Mouse (Mus musculus) embryonic facial prominence, embryonic 10.5 days (tissue): Measurements from ENCODE around the gene 1700067K01Rik. TPM values are rescaled to one million over a fixed set of nuclear protein-coding genes. Genes with fewer than 3 reads are reported as not detected.

Experiments used
- DNase-seq: peaks from one replicate; pipeline ENCODE4 v3.0.0-alpha.2; 2017; ENCODE audit warnings: low spot score
- H3K27ac ChIP-seq: fragments of 300-500 bp; sonication (generic); replicated peaks from 2 replicates; pipeline ENCODE4 v1.5.1; 2016; ENCODE audit warnings: mild to moderate bottlenecking
- H3K27me3 ChIP-seq: fragments of 300-500 bp; sonication (generic); replicated peaks from 2 replicates; pipeline ENCODE4 v1.6.1; 2016; ENCODE audit warnings: low read depth, mild to moderate bottlenecking; ENCODE audit not compliant: poor library complexity, severe bottlenecking
- H3K36me3 ChIP-seq: fragments of 300-500 bp; sonication (generic); replicated peaks from 2 replicates; pipeline ENCODE4 v1.6.1; 2016; ENCODE audit warnings: mild to moderate bottlenecking, moderate library complexity
- H3K4me1 ChIP-seq: fragments of 300-500 bp; sonication (generic); 2 replicates; pipeline ENCODE4 v1.6.1; 2016
- H3K4me3 ChIP-seq: fragments of 300-500 bp; sonication (generic); 2 replicates; pipeline ENCODE4 v1.5.1; 2016; ENCODE audit warnings: mild to moderate bottlenecking, moderate library complexity
- H3K9me3 ChIP-seq: fragments of 300-500 bp; sonication (generic); 2 replicates; pipeline ENCODE4 v1.6.1; 2016; ENCODE audit warnings: mild to moderate bottlenecking
- WGBS: fragments of 180-500 bp; shearing (Covaris S2); methylation state at CpG from one replicate; pipeline ENCODE4 v1.1.7; 2016; 5-methylcytosine and 5-hydroxymethylcytosine counted together
- polyA plus RNA-seq: library from polyadenylated mRNA; unstranded; fragments of >200 nt; fragmentation: Nextera tagmentation; extraction: Ambion mirVana; gene quantifications from 2 replicates; pipeline ENCODE4 v1.2.1, GENCODE M21; 2016

1700067K01Rik gene
- polyA plus RNA-seq, 1 experiment from 2014 or later = 1.0 TPM

- H3K4me1 ChIP-seq = peaks cover 53% of the 10 kb centered on the region
- peak; percentile 47 for DNase-seq
- H3K36me3 ChIP-seq = peaks cover 1% of the 10 kb centered on the region; the same call in 1 of the 2 replicates
- peaks cover 43% of the 10 kb centered on the region for H3K27me3 ChIP-seq
- no peaks in the 10 kb centered on the region for H3K9me3 ChIP-seq
- WGBS = 24% methylated on average over 7 of the region's 7 CpGs
- no peak overlapping the region for H3K4me3 ChIP-seq
- no peak overlapping the region for H3K27ac ChIP-seq
Observed at GRCm38 (mm10) chr8:84008362-84008761, 7.1 kb downstream of the 1700067K01Rik start.

- Histone ChIP-seq H3K27ac (no peak overlapping the region), H3K27me3 (peaks cover 53% of the 10 kb centered on the region), H3K36me3 (no peaks in the 10 kb centered on the region), H3K4me1 (peaks cover 40% of the 10 kb centered on the region), H3K4me3 (peak overlapping the region; percentile 67), H3K9me3 (no peaks in the 10 kb centered on the region)
- WGBS = 3% methylated on average over 11 of the region's 11 CpGs
- peak; percentile 91 for DNase-seq
Observed at GRCm38 (mm10) chr8:84009876-84010275, 8.6 kb downstream of the 1700067K01Rik start.

DNA sequence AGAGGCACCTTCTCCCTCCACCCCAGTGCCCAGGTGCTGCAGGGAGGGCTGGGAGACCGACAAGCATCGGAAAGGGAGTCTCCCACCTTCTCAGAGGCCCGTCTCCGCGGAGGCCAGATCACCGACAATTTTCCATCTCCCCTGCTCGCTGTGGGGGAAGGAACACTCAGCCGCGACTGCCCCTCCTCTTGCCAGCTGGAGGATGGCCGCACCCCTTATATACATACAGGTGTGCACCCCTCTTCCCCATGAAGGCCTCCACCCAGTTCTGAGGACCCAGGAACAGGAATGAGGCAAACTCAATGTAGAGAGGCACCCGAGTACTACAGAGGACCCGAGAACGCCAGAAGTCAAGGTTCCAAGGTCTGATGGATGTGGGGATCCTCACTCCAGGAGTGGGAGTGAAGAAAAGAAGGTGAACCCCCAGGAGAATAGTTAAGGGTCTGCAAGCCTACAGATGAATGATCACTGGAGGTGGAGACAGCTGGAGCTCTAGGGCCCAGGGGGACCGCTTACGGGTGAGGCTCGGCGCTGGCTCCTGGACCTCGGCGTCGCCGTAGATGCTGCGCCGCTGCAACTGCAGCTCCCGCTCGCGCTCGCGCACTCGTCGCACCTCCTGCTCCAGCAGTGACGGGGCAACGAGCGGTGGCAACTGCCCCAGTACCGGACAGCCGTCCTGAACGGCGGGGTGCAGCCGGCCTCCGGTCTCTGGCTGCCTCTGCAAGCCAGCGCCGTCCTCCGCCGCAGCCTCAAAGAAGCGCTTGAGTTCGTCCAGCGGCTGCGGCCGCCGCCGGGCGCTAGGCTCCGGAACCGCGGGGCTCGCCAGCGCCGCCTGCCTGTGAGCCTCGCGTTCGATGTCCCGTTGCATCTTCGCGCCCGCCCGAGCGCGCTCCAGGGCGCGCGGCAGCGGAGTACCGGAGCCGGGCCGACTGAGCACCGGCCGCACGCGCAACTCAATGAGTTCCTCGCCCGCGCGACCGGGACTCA, 9.6 kb downstream of the 1700067K01Rik start:
- Histone ChIP-seq H3K36me3 (no peaks in the 10 kb centered on the region), H3K27me3 (peaks cover 58% of the 10 kb centered on the region), H3K4me3 (peak overlapping the region; percentile 67), H3K4me1 (peaks cover 36% of the 10 kb centered on the region), H3K27ac (peak overlapping the region; percentile 52), H3K9me3 (peaks cover 2% of the 10 kb centered on the region; the same call in 1 of the 2 replicates)
- WGBS = 2% methylated on average over 83 of the region's 83 CpGs
- DNase-seq = peak; percentile 83

GRCm38 (mm10) chr8:84011705-84012498, 10.6 kb downstream of the 1700067K01Rik start, which contains the start of gene 2210011C24Rik:
Gene 2210011C24Rik (minus strand): TSS chr8:84012171.
- peak; percentile 57 for DNase-seq
- Histone ChIP-seq H3K9me3 (peaks cover 4% of the 10 kb centered on the region; the same call in 1 of the 2 replicates), H3K4me1 (peaks cover 36% of the 10 kb centered on the region), H3K27me3 (peaks cover 58% of the 10 kb centered on the region), H3K36me3 (no peaks in the 10 kb centered on the region), H3K4me3 (peak within 1 kb of the TSS; percentile 67), H3K27ac (peak within 1 kb of the TSS; percentile 52)
- WGBS = under 1% methylated on average over 45 of the region's 45 CpGs

DNA sequence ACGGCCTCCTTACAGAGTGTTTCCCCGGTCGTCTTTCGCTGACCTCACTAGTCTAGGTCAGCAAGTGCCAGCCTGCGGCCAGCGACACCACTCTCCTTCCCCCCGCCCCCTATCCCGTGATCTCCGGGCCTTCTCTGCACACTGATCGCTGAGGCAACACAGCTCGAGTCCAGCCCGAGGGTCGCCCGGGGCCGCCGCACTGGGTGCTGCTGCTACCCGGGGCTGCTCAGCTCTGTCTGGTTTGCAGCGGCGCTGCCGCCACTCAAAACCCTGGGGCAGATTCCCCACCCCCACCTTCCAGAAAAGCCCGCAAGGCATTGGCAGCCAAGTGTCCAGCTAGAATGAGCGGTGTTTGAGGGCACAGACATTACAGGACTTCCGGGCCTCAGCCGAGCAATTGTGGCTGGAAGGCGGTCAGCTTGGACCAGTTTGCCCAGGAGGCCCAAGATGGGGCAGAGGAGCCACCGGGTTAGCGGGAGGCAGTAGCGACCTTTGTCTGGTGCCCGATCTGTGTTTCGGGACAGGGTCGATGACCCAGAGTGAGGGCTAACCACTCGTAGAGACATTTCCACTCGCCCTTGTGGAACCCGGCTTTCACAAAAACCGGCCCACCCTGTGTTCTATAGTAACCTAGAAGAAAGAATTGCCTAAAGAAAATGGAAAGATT, 11.3 kb downstream of the 1700067K01Rik start:
- Histone ChIP-seq H3K27me3 (peaks cover 62% of the 10 kb centered on the region), H3K4me3 (peak overlapping the region; percentile 67), H3K27ac (0 out of 2 replicates have a peak overlapping the region, but pooled peaks have one; percentile 20), H3K4me1 (peaks cover 36% of the 10 kb centered on the region), H3K36me3 (no peaks in the 10 kb centered on the region), H3K9me3 (peaks cover 4% of the 10 kb centered on the region; the same call in 1 of the 2 replicates)
- 5% methylated on average over 35 of the region's 35 CpGs for WGBS
- peak; percentile 60 for DNase-seq

GRCm38 (mm10) chr8:84015833-84016232, 14.5 kb downstream of the 1700067K01Rik start:
- H3K4me1 ChIP-seq = peaks cover 23% of the 10 kb centered on the region
- no peaks in the 10 kb centered on the region for H3K36me3 ChIP-seq
- H3K27me3 ChIP-seq = peaks cover 70% of the 10 kb centered on the region
- H3K4me3 ChIP-seq = no peak overlapping the region
- peaks cover 4% of the 10 kb centered on the region; the same call in 1 of the 2 replicates for H3K9me3 ChIP-seq
- no peak overlapping the region for H3K27ac ChIP-seq
- DNase-seq = no peak
- WGBS = 94% methylated on average over 5 of the region's 5 CpGs

DNA sequence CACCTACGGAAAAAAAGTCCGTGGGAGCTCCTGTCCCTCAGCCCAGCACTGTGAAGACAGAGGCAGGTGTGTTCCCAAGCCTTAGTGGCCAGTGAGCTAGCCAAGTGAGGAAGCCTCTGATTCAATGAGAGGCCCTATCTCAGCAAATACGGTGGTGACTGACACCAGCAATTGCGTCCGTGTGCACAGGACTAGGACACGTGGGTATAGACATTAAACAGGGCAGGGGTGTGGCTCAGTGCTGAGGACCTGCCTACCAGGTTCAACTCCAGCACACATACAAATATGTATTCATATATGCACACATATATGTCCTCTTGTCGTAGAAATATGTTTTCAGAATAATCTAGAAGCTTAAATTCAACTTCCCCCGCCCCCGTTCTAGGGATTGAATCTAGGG, 18.4 kb downstream of the 1700067K01Rik start:
- H3K27ac ChIP-seq = no peak overlapping the region
- H3K4me1 ChIP-seq = peaks cover 34% of the 10 kb centered on the region
- H3K36me3 ChIP-seq = no peaks in the 10 kb centered on the region
- DNase-seq = no peak
- no peak overlapping the region for H3K4me3 ChIP-seq
- H3K27me3 ChIP-seq = peaks cover 57% of the 10 kb centered on the region
- H3K9me3 ChIP-seq = peaks cover 4% of the 10 kb centered on the region; the same call in 1 of the 2 replicates
- WGBS = 89% methylated on average over 9 of the region's 9 CpGs

- Histone ChIP-seq H3K9me3 (peaks cover under 1% of the 10 kb centered on the region; the same call in 1 of the 2 replicates), H3K4me1 (peaks cover 43% of the 10 kb centered on the region), H3K36me3 (no peaks in the 10 kb centered on the region), H3K27me3 (peaks cover 65% of the 10 kb centered on the region), H3K4me3 (peak within 1 kb of the TSS; percentile 40), H3K27ac (peak within 1 kb of the TSS; percentile 61)
- DNase-seq = peak; percentile 62
- 9% methylated on average over 18 of the region's 18 CpGs for WGBS
Observed at GRCm38 (mm10) chr8:84021096-84021495, 19.8 kb downstream of the 1700067K01Rik start, which contains the start of gene Palm3. Gene Palm3 (plus strand): TSS chr8:84021471.

- 51% methylated on average over 12 of the region's 12 CpGs for WGBS
- H3K27ac ChIP-seq = peak overlapping the region; percentile 61
- peaks cover 47% of the 10 kb centered on the region for H3K4me1 ChIP-seq
- peaks cover 70% of the 10 kb centered on the region for H3K27me3 ChIP-seq
- H3K4me3 ChIP-seq = peak overlapping the region; percentile 40
- no peaks in the 10 kb centered on the region for H3K36me3 ChIP-seq
- no peaks in the 10 kb centered on the region for H3K9me3 ChIP-seq
- DNase-seq = no peak
Observed at GRCm38 (mm10) chr8:84021569-84021968, 20.3 kb downstream of the 1700067K01Rik start.

DNA sequence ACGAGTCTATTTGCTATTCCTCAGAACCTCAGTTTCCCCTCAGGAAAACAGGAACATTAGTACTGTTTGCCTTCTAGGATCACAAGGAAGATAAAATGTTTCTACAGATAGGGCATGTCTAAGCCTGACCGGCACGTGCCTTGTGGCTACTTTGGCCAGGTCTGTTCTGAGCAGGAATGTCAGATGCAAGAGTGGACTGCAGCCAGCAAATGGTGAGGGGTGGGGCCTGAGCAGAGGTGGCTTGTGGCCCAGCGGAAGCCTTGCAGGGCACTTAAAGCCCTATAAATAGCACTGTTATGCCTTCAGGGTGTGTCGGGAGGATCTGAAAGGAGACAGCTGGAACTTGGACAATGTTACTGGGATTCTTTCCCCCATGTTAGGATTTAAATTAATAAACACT, 21.8 kb downstream of the 1700067K01Rik start:
- DNase-seq = no peak
- Histone ChIP-seq H3K27me3 (peaks cover 80% of the 10 kb centered on the region), H3K36me3 (no peaks in the 10 kb centered on the region), H3K27ac (no peak overlapping the region), H3K4me1 (peaks cover 54% of the 10 kb centered on the region), H3K4me3 (no peak overlapping the region), H3K9me3 (no peaks in the 10 kb centered on the region)
- 32% methylated on average over 5 of the region's 5 CpGs for WGBS

DNA sequence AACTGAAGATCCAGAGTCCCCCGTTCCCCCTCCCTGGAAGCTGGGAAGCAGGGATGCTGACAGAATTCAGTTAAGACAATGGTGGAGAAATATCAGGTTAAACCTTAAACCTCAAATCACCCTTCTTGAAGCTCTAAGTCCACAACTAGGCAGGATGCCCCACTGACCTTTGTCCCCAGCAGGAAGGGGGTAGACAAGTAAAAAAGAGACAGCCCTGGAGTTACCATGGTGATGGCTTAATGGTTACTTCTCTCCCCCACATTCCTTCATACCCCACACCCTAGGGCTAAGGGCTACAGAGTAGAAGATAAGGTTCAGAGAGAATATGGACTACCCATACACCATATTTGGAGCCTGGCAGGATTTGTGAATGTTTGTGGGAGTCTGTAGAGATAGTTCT, 22.3 kb downstream of the 1700067K01Rik start:
- Histone ChIP-seq H3K27me3 (peaks cover 81% of the 10 kb centered on the region), H3K4me1 (peaks cover 54% of the 10 kb centered on the region), H3K4me3 (no peak overlapping the region), H3K27ac (no peak overlapping the region), H3K36me3 (no peaks in the 10 kb centered on the region), H3K9me3 (no peaks in the 10 kb centered on the region)
- no peak for DNase-seq
- WGBS = 55% methylated on average over 1 of the region's 1 CpGs

DNA sequence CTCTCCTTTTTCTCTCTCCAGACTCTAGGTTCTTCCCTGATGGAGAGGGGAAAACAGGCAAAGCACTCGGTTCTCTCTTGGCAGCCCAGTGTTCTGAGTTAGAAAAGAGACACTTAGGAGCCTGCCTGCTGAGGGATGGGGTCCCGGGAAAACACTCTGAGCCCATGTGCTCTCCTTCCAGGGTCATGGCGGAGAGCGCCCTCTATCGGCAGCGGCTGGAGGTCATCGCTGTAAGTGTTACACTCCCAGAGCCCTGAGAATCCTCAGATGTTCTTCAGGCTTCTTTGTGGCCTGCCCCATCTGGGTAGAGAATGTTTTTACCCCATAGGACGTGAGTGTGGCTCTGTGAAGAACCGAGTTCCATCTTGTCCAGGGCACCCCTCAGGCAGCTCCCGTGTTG, 22.9 kb downstream of the 1700067K01Rik start:
- Histone ChIP-seq H3K27ac (no peak overlapping the region), H3K27me3 (peaks cover 83% of the 10 kb centered on the region), H3K4me3 (no peak overlapping the region), H3K9me3 (no peaks in the 10 kb centered on the region), H3K36me3 (no peaks in the 10 kb centered on the region), H3K4me1 (peaks cover 54% of the 10 kb centered on the region)
- peak; percentile 79 for DNase-seq
- 13% methylated on average over 10 of the region's 10 CpGs for WGBS
